Mouse (Mus musculus): ENCODE data around the gene Adprhl1.

Adprhl1 gene

GRCm38 (mm10) chr8:13254019-13254418 lies at the start of gene Adprhl1:
TSS of gene Adprhl1 (minus strand) at chr8:13254162.
- peak; percentile 79 to 89 for DNase-seq

- no peak for DNase-seq
These were observed 47.1 kb upstream of the Adprhl1 start for GRCm38 (mm10) chr8:13301036-13301435.

- no peak for DNase-seq
These were observed 45.6 kb upstream of the Adprhl1 start for GRCm38 (mm10) chr8:13299571-13299970.

- no peak for DNase-seq
These were observed 39.9 kb upstream of the Adprhl1 start for GRCm38 (mm10) chr8:13293677-13294470.

GRCm38 (mm10) chr8:13292364-13292763 lies 38.4 kb upstream of the Adprhl1 start:
- DNase-seq, result peak; percentile 83 to 86

DNA sequence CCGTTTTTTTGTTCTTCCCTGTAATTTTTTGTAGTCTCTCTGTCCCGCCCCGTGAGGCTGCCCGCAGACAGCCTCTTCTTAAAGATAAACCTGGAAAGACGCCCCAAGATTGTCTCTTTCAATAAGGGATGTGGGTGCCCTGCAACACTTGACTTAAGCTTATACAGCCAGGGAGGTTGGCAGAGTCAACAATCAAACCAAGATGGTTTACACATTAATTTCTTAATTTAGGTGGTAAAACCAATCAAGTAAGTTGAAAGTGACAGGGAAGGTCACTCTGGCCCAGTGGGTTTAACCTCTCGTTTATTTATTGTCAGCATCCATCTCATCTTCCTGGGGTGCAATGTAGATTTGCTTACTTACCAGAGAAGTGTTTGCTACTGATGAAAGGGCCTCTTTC lies 34.7 kb upstream of the Adprhl1 start:
- no peak for DNase-seq

- DNase-seq, result peak; percentile 97 to 98
These were observed 34.0 kb upstream of the Adprhl1 start, which contains the start of the genes Dcun1d2 and Tmco3 for GRCm38 (mm10) chr8:13287692-13288623. TSS of gene Dcun1d2 (minus strand) at chr8:13288131. TSS of gene Tmco3 (plus strand) at chr8:13288190.

DNA sequence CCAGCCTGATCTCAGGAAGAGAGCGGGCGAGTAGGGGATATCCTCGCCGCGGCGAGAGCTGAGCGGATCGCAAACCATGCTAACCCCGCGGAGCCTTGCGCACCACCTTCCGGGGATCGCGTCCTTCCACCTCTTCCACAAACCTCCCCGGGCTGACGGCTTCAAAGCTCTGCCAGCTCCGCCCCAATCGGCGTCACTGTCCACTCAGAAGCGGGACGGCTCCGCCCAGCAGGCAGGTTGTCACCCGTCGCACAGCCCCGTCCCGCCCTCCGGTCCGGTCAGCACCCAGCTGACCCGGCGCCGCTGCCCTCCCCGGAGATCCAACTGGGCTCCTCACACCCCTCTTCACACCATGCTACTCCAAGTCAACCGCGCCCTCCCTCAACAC lies 33.3 kb upstream of the Adprhl1 start:
- DNase-seq, result peak; percentile 88 to 89

DNA sequence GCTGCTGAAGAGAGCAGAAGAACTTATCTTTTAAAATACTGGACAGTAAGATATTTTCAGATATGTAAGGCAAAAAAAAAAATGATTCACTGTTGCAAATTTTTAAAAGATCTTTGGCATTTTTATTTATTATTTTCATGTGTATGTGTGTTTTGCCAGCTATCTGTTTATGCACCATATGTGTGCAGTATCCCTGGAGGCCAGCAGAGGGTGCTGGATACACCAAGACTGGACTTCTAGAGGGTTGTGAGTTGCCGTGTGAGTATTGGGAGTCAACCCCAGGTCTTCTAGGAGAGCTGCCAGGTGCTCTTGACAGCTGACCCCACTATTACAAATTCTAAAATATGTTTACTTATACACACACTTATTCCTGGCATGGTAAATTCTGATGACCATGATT lies 29.2 kb upstream of the Adprhl1 start:
- DNase-seq, result peak in 1 of 2 experiments; percentile 10

- DNase-seq, result no peak
These were observed 23.0 kb upstream of the Adprhl1 start for GRCm38 (mm10) chr8:13276941-13277447.

DNA sequence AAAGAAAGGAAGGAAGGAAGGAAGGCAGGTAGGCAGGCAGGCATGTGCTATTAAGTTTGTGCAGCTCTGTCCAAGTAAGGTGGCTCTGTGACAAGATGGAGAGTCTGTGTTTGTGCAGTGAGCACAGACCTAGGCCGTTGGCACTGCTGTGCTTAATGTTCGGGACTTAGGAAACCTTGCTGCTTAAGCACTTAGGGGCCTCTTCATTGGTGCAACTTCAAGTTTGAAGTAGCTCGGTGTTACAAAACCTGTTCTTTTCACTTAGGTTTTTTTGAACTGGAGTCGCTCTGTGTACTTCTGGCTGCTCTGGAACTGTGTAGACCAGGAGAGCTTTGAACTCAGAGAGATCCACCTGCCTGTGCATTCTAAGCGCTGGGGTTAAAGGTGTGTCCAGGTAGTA lies 18.9 kb upstream of the Adprhl1 start:
- DNase-seq, result no peak

- no peak for DNase-seq
These were observed 13.6 kb upstream of the Adprhl1 start for GRCm38 (mm10) chr8:13267566-13267965.

- no peak for DNase-seq
These were observed 9.4 kb upstream of the Adprhl1 start for GRCm38 (mm10) chr8:13263376-13263775.

DNA sequence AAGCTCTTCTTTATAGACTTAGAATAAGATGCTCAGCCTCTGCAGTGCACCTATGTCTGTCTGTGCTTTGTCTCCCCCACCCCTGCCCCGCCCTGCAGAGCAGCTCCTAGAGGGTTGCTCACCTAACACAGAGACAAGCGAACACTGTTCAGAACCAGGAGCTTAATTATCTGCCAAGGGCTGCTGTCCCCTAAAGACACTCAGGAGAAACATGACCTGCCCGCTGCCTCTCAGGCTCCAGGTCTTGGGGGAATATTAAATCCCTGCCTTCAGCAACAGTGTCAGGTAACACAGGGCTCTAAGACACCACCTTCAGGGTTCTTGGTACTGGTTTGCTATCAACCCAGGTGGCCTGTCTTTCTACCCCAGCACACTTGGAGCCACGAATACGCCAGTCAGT lies 549 bp downstream of the Adprhl1 start:
- no peak for DNase-seq

DNA sequence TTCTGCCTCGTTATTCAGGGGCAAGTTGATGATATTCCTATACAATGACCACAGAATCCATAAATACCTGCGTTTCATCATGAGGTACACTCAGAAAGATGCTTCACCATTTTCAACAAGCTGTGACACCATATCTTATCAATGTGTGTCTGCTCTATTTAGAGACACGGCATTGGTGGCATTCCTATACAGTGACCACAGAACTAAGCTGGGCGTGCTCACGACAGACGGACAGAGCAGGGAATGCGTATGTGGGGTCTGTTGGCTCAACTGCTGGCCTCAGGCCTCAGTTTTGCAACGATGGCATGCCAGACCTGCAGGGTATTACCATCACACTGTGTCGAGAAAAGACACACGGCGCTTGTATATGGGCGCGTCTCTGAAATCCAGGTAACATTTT lies 1.1 kb downstream of the Adprhl1 start:
- no peak for DNase-seq

- DNase-seq, result no peak
These were observed 9.6 kb downstream of the Adprhl1 start for GRCm38 (mm10) chr8:13244343-13244880.

DNA sequence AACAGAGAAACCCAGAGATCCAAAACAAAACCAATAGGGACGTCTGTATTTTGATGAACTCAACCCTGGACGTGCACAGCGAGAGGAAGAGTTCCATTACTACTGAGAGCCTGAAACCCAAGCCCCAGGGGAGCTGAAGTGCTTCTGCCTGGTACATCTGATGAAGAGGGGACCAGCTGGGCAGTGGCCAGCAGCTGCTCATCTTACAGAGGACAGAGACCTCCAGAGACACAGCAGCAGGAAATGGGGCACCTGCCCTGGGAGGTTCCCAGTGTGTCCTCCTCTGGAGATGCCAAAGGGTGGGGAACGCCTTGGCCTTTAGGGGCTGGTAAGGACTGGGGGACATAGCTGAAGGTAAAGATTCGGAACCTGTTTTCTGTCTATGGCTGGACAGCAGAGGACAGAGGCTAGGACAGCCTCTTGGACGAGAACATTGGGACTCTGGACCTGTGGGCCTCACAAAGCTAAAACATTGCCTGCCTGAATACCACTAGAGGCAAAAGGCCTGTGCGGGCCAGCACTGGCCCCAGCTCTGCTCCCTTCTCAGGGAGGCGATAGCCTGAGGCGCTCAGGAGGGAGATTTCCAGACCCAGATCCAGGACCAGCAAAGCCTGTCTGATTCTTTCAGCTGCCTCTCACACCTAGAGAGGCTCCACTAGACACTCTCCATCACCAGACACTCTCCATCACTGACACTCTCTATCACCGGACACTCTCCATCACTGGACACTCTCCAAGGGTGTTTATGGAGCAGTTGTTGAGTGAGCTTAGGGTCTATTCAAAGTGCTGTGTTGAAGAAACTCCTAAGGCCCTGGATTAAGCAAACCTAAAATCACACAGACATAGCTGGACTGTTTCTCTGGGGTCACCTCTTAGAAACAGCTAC lies 10.7 kb downstream of the Adprhl1 start:
- DNase-seq, result no peak

DNA sequence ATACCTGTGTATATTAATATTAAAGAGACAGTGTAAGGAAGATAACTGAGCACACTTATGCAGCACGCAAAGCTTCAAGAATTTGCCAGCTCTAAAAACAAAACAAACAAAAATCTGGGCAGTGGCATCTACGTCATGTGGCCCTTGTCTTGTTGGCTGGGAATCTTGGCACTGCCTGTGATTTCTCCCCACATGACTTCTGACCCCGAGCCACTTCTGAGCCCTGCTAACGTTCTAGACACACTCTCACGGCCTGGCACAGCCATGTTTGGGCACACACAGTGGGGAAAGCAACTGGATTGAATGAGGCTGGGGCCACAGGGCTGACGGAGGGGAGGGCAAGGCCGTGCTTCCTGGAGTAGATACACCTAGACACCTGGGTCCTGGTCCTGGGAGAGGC lies 13.3 kb downstream of the Adprhl1 start:
- no peak for DNase-seq

GRCm38 (mm10) chr8:13240055-13240454 lies 13.9 kb downstream of the Adprhl1 start:
- no peak for DNase-seq

DNA sequence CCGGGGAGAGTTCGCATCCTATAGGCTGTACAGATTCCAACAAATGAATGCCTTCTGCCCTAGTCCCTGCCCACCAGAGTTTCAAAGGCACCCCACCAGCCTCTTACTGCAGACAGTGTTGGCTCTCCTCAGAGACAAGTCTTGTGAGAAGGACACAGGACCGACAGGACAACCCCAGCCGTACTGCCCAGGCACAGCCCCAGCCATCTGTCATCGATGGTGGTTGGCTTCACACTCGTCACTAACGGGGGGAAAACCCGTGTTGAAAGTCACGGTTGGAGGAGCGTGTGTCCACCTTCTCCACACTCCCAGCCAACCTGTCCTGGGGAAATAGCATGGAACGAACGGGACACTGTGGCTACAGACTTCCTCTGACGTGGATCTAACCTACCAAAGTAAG lies 19.2 kb downstream of the Adprhl1 start:
- no peak for DNase-seq

- DNase-seq, result no peak
These were observed 23.5 kb downstream of the Adprhl1 start for GRCm38 (mm10) chr8:13230471-13230870.

GRCm38 (mm10) chr8:13229802-13230201 lies 24.2 kb downstream of the Adprhl1 start:
- no peak for DNase-seq
